Mouse (Mus musculus): Measurements from ENCODE around the gene Glrx5. TPM values are rescaled to one million over a fixed set of nuclear protein-coding genes. Genes with fewer than 3 reads are reported as not detected.

The Glrx5 gene
- 162 and 174 TPM in 2 replicates for polyA plus RNA-seq (2015; fragmentation: Nextera tagmentation; extraction: Ambion mirVana)

DNA sequence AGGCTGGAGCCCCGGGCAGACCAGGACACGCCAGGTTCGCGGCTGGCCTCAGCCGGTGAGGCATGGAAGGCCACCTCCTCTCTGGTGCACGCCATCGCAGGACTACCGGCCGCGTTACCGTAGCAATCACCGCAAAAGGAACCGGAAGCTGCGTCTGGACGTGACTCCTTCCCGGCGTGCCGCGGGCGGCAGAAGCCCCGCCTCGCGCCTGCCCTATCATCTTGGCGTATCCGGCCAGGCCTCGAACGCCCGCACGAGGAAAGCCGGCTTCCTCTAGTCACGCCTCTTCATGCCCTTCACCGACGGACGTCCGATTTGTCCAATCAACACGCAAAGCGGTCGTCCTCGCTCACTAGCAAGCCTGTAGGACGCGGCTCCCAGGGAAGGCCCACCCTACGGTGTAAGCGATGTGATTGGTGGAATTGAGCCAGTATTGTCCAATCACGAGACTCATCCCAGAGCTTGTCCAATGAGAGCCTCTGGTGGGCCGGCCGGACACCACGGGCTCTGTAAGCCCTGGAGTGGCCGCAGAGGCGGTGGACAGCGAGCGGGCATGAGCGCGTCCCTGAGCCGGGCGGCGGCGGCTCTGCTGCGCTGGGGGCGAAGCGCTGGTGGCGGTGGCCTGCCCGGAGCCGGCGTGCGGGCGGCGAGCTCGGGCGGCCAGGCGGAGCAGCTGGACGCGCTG is at the start of gene Glrx5:
TSS of gene Glrx5 (plus strand) at position 542 of the 685 bp plus-strand sequence.
- peaks cover 12% of the 10 kb centered on the region; the same call in 1 of the 2 replicates for H3K36me3 ChIP-seq (ENCODE audit: insufficient read depth, low read length)
- H3K9ac ChIP-seq (replicated peaks; ENCODE audit: low read length): peak within 1 kb of the TSS; percentile 92
- H3K4me1 ChIP-seq (ENCODE audit: insufficient read depth, low read length): peaks cover 26% of the 10 kb centered on the region
- peak within 1 kb of the TSS; percentile 92 for H3K4me2 ChIP-seq (replicated peaks; ENCODE audit: low read depth, low read length)
- WGBS: 0% methylated on average over 67 of the region's 72 CpGs
- H3K27me3 ChIP-seq (ENCODE audit: insufficient read depth, low read length): no peaks in the 10 kb centered on the region
- ATAC-seq (ENCODE audit: low FRiP score, low TSS enrichment): peak; percentile 99
- H3K9me3 ChIP-seq (ENCODE audit: low read length): no peaks in the 10 kb centered on the region
- H3K27ac ChIP-seq (ENCODE audit: low read length): peak within 1 kb of the TSS; percentile 54
- H3K4me3 ChIP-seq (ENCODE audit: low read length): peak within 1 kb of the TSS; percentile 94

DNA sequence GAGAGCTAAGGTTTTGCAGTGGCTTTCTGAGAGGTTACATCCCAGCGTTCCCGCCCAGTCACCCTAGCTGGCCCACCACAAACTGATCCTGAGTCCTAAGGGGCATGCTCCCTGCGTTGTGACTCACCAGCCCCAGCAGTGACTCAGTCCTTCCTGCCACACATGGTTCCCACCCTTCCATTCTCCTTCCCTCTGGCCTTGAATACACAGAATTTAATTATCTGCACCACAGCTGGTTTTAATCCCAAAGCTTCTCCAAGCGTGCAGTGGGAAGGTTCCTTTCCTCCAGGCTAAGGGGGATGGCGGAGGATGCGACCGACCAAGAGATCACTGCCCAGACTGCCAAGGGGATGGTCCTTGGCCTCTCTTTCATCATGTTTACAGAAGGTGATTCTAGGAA is 49.0 kb upstream of the Glrx5 start:
- H3K27ac ChIP-seq (ENCODE audit: low read length): peak overlapping the region; percentile 35
- H3K4me1 ChIP-seq (ENCODE audit: insufficient read depth, low read length): peaks cover 21% of the 10 kb centered on the region
- 0 out of 2 replicates have a peak, but pooled peaks cover 4% of the 10 kb centered on the region for H3K9me3 ChIP-seq (ENCODE audit: low read length)
- H3K27me3 ChIP-seq (ENCODE audit: insufficient read depth, low read length): no peaks in the 10 kb centered on the region
- peak; percentile 26; the same call in 1 of the 2 replicates for ATAC-seq (ENCODE audit: low FRiP score, low TSS enrichment)
- WGBS: 28% methylated on average over 7 of the region's 7 CpGs
- no peak overlapping the region for H3K9ac ChIP-seq (replicated peaks; ENCODE audit: low read length)
- H3K36me3 ChIP-seq (ENCODE audit: insufficient read depth, low read length): no peaks in the 10 kb centered on the region
- no peak overlapping the region for H3K4me2 ChIP-seq (replicated peaks; ENCODE audit: low read depth, low read length)
- H3K4me3 ChIP-seq (ENCODE audit: low read length): no peak overlapping the region

DNA sequence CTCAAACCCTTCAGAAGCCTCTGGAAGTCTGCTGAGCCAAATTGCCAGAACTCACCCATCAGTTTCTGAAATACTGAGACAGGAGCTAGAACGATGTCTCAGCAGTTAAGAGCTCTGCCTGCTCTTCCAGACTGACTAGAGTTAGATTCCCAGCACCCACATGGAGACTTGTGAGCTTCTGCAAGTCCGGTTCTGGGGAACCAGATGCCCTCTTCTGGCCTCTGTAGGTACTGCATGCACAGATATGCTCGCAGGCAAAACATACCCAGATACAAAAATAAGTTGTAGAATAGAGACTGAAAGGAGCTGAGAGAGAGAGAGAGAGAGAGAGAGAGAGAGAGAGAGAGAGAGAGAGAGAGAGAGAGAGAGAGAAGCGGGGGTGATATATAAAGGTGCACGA is 47.4 kb upstream of the Glrx5 start:
- no peak overlapping the region for H3K9ac ChIP-seq (replicated peaks; ENCODE audit: low read length)
- 0 out of 2 replicates have a peak, but pooled peaks cover 4% of the 10 kb centered on the region for H3K9me3 ChIP-seq (ENCODE audit: low read length)
- WGBS: 87% methylated on average over 5 of the region's 5 CpGs
- no peak overlapping the region for H3K4me3 ChIP-seq (ENCODE audit: low read length)
- H3K27me3 ChIP-seq (ENCODE audit: insufficient read depth, low read length): no peaks in the 10 kb centered on the region
- no peak overlapping the region for H3K27ac ChIP-seq (ENCODE audit: low read length)
- H3K36me3 ChIP-seq (ENCODE audit: insufficient read depth, low read length): no peaks in the 10 kb centered on the region
- H3K4me1 ChIP-seq (ENCODE audit: insufficient read depth, low read length): peaks cover 12% of the 10 kb centered on the region
- H3K4me2 ChIP-seq (replicated peaks; ENCODE audit: low read depth, low read length): no peak overlapping the region
- no peak for ATAC-seq (ENCODE audit: low FRiP score, low TSS enrichment)

DNA sequence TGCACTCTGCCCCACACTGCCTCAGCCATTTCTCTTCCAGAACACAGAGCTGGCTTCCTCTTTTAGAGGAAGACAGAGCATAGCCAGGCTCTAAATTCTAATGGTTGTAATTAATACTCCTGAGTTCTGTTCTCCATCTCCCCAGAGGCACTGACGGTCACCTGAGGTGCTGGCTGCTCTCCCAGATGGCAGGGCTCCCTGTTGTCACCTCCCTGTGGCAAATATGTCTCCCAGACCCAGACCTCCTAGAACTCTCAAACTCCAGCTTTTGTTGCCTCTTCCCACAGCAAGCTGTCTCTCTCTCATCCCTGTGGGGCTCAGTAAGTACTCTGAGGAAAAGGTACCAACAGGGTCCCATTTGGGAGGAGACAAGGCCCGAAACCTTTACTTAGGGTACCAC is 46.5 kb upstream of the Glrx5 start:
- 0 out of 2 replicates have a peak, but pooled peaks cover 4% of the 10 kb centered on the region for H3K9me3 ChIP-seq (ENCODE audit: low read length)
- H3K27ac ChIP-seq (ENCODE audit: low read length): no peak overlapping the region
- no peak overlapping the region for H3K4me2 ChIP-seq (replicated peaks; ENCODE audit: low read depth, low read length)
- H3K4me3 ChIP-seq (ENCODE audit: low read length): no peak overlapping the region
- peaks cover 12% of the 10 kb centered on the region for H3K4me1 ChIP-seq (ENCODE audit: insufficient read depth, low read length)
- no peaks in the 10 kb centered on the region for H3K36me3 ChIP-seq (ENCODE audit: insufficient read depth, low read length)
- no peak overlapping the region for H3K9ac ChIP-seq (replicated peaks; ENCODE audit: low read length)
- WGBS: 85% methylated on average over 2 of the region's 2 CpGs
- ATAC-seq (ENCODE audit: low FRiP score, low TSS enrichment): no peak
- no peaks in the 10 kb centered on the region for H3K27me3 ChIP-seq (ENCODE audit: insufficient read depth, low read length)

DNA sequence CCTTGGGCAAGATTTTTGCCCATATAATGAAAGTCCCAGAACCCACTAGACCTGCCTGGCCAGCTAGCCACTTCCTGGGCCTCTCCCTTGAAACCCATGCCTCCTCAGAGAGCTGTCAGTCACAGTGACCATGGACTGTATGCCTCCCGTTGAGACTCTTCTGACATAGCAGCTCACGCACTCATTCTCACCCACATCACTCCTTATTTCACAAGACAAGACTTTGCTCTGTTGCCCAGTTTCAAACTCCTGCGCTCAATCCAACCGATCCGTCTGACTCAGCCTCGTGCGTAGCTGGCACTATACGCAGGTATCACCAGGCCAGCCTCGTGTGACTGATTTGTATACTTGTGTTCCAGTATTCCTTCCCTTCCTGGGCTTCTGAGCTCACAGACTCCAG is 45.7 kb upstream of the Glrx5 start:
- Histone ChIP-seq H3K4me2 (replicated peaks; ENCODE audit: low read depth, low read length) (no peak overlapping the region), H3K9me3 (ENCODE audit: low read length) (0 out of 2 replicates have a peak, but pooled peaks cover 4% of the 10 kb centered on the region), H3K9ac (replicated peaks; ENCODE audit: low read length) (no peak overlapping the region), H3K27me3 (ENCODE audit: insufficient read depth, low read length) (no peaks in the 10 kb centered on the region), H3K4me3 (ENCODE audit: low read length) (no peak overlapping the region), H3K36me3 (ENCODE audit: insufficient read depth, low read length) (no peaks in the 10 kb centered on the region), H3K4me1 (ENCODE audit: insufficient read depth, low read length) (peaks cover 12% of the 10 kb centered on the region), H3K27ac (ENCODE audit: low read length) (no peak overlapping the region)
- no peak for ATAC-seq (ENCODE audit: low FRiP score, low TSS enrichment)
- 92% methylated on average over 9 of the region's 9 CpGs for WGBS

DNA sequence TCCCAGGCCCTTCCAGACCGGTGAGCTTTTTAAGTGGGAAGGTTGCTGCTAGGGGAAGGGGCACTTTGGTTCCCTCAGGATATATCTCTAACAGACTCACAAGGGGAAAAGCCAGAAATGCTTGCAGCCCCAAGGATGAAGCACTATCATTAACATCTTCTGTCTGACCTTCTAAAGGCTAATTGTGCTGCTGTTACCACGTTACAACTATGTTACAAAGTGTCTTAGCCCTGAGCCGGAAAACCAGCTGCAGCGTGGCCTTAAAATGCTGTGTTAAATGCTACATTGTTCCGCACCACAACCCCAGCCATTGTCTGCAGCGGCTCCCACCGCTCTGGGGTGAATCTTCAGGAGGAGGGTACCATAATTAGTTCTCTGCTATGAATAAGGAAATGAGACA is 44.6 kb upstream of the Glrx5 start:
- peaks cover 11% of the 10 kb centered on the region for H3K4me1 ChIP-seq (ENCODE audit: insufficient read depth, low read length)
- no peaks in the 10 kb centered on the region for H3K36me3 ChIP-seq (ENCODE audit: insufficient read depth, low read length)
- H3K27me3 ChIP-seq (ENCODE audit: insufficient read depth, low read length): no peaks in the 10 kb centered on the region
- H3K27ac ChIP-seq (ENCODE audit: low read length): no peak overlapping the region
- WGBS: 66% methylated on average over 7 of the region's 7 CpGs
- no peak overlapping the region for H3K4me3 ChIP-seq (ENCODE audit: low read length)
- no peak overlapping the region for H3K9ac ChIP-seq (replicated peaks; ENCODE audit: low read length)
- H3K9me3 ChIP-seq (ENCODE audit: low read length): 0 out of 2 replicates have a peak, but pooled peaks cover 4% of the 10 kb centered on the region
- no peak for ATAC-seq (ENCODE audit: low FRiP score, low TSS enrichment)
- H3K4me2 ChIP-seq (replicated peaks; ENCODE audit: low read depth, low read length): no peak overlapping the region

DNA sequence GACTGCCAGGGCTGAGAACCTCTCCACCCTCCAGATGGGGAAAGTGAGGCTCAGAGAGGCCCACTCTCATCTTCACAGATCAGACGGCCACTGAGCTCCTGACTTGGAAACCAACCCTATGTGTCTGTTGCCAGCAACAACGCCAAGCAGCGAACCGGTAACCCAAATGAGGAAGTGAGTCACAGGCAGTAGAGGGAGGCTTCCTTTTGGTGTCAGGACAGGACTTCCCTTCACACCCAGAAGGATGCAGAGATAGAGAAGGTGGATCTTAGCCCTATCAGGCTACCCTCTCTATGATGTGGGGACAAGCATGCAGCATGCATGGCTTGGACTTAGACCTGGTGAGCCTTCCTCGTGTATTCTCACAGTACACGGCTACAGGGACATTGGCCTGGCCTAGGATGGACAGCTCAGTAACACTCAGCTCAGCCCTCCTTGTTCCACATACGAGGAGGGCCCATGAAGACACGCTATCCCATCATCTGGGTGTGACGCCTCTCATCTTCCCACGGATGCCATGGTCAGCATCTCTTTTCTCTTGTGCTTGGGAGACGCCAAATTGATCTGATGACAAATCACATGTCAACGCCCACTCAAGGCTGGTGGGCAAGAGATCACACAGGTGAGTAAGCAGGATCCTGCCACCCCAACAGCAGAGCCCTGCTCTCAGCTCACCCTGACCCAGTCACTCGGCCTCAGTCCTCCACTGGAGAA is 41.6 kb upstream of the Glrx5 start:
- Histone ChIP-seq H3K9me3 (ENCODE audit: low read length) (no peaks in the 10 kb centered on the region), H3K4me2 (replicated peaks; ENCODE audit: low read depth, low read length) (no peak overlapping the region), H3K4me3 (ENCODE audit: low read length) (no peak overlapping the region), H3K4me1 (ENCODE audit: insufficient read depth, low read length) (no peaks in the 10 kb centered on the region), H3K27me3 (ENCODE audit: insufficient read depth, low read length) (no peaks in the 10 kb centered on the region), H3K9ac (replicated peaks; ENCODE audit: low read length) (no peak overlapping the region), H3K27ac (ENCODE audit: low read length) (no peak overlapping the region), H3K36me3 (ENCODE audit: insufficient read depth, low read length) (no peaks in the 10 kb centered on the region)
- no peak for ATAC-seq (ENCODE audit: low FRiP score, low TSS enrichment)
- 78% methylated on average over 13 of the region's 13 CpGs for WGBS

DNA sequence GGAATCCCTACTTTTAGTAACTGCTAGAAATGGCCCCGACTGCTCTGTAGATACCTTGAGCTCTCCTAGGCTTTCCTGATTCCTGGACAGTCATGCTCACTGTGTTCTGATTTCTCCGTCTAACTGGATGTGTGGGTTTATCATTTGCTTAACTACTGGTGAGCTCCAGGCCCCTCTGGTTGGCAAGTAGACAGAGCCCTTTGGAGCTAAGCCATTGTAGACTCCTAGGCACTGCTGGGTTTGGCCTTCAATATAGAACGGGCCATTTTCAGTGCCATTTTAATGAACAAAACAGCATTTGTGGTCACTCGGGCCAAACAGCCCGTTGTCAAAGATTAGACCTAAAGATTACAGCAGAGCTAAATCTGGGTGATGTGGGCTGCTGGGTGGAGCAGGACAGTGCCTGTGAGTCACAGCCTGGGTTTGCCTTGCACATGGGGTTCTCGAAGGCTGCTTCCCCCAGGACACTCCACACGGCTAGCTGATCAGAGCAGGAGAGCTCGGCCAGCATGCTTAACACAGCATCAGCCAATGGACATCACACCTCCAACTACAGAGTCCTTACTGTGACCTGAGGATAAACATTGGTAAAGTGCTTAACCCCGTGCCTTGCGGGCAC is 40.3 kb upstream of the Glrx5 start:
- Histone ChIP-seq H3K9ac (replicated peaks; ENCODE audit: low read length) (no peak overlapping the region), H3K4me2 (replicated peaks; ENCODE audit: low read depth, low read length) (no peak overlapping the region), H3K36me3 (ENCODE audit: insufficient read depth, low read length) (no peaks in the 10 kb centered on the region), H3K27me3 (ENCODE audit: insufficient read depth, low read length) (no peaks in the 10 kb centered on the region), H3K4me3 (ENCODE audit: low read length) (no peak overlapping the region), H3K4me1 (ENCODE audit: insufficient read depth, low read length) (no peaks in the 10 kb centered on the region), H3K27ac (ENCODE audit: low read length) (no peak overlapping the region), H3K9me3 (ENCODE audit: low read length) (no peaks in the 10 kb centered on the region)
- WGBS: 81% methylated on average over 10 of the region's 10 CpGs
- ATAC-seq (ENCODE audit: low FRiP score, low TSS enrichment): no peak

DNA sequence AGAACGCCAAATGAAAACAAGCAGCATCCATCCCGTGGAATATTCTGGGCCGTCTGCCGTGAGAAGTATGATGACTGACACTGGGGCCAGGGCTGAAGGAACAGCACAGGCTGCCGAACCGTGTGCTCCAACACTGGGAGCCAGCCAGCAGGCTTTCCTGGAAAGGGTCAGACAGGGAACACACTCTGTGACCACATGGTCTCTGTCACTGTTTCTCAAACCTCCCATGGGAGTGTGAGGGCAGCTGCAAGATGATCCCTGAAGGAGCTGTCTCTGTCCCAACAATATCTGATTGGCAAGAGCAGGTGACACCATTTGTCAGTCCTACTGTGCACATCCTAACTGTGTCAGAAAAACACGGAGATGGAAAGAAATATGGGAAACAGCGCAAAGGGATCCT is 39.6 kb upstream of the Glrx5 start:
- no peak for ATAC-seq (ENCODE audit: low FRiP score, low TSS enrichment)
- Histone ChIP-seq H3K4me3 (ENCODE audit: low read length) (no peak overlapping the region), H3K4me1 (ENCODE audit: insufficient read depth, low read length) (no peaks in the 10 kb centered on the region), H3K9ac (replicated peaks; ENCODE audit: low read length) (no peak overlapping the region), H3K9me3 (ENCODE audit: low read length) (no peaks in the 10 kb centered on the region), H3K36me3 (ENCODE audit: insufficient read depth, low read length) (no peaks in the 10 kb centered on the region), H3K27me3 (ENCODE audit: insufficient read depth, low read length) (no peaks in the 10 kb centered on the region), H3K4me2 (replicated peaks; ENCODE audit: low read depth, low read length) (no peak overlapping the region), H3K27ac (ENCODE audit: low read length) (no peak overlapping the region)
- WGBS: 50% methylated on average over 8 of the region's 8 CpGs
